Mouse (Mus musculus) embryo, embryonic 10 days (tissue): ENCODE data around the gene Fig4.
A peak's percentile ranks its signal among the peaks of the same experiment; 100 is the strongest.

Experiments used
- DNase-seq: peaks from one replicate; pipeline ENCODE4 v3.0.0-alpha.2; 2015; ENCODE audit warnings: low spot score

Gene Fig4

GRCm38 (mm10) chr10:41218897-41219296, 84.2 kb downstream of the Fig4 start:
- no peak for DNase-seq

GRCm38 (mm10) chr10:41214083-41214482, 89.0 kb downstream of the Fig4 start:
- DNase-seq, result no peak

GRCm38 (mm10) chr10:41209538-41209937, 93.5 kb downstream of the Fig4 start:
- no peak for DNase-seq

GRCm38 (mm10) chr10:41208860-41209377, 94.1 kb downstream of the Fig4 start:
- peak; percentile 58 for DNase-seq

DNA sequence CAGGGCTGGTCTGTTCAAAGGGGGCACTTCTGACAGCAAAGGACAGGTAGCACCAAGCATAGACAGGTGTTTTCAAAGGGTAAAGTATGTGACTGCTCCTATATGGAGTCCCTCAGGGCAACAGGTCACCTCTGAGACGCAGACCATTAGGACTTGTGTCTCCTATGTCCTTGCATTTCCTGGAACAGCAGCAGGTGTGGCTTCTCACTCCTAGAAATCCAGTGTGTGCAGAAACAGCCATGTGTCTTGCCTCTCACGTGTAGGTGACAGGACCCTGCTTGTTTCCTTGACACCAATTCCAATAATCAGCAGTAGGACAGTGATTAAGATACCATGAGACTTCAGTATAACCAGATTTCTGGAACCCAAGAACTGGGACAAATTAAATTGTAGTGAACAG, 97.4 kb downstream of the Fig4 start:
- DNase-seq, result no peak

DNA sequence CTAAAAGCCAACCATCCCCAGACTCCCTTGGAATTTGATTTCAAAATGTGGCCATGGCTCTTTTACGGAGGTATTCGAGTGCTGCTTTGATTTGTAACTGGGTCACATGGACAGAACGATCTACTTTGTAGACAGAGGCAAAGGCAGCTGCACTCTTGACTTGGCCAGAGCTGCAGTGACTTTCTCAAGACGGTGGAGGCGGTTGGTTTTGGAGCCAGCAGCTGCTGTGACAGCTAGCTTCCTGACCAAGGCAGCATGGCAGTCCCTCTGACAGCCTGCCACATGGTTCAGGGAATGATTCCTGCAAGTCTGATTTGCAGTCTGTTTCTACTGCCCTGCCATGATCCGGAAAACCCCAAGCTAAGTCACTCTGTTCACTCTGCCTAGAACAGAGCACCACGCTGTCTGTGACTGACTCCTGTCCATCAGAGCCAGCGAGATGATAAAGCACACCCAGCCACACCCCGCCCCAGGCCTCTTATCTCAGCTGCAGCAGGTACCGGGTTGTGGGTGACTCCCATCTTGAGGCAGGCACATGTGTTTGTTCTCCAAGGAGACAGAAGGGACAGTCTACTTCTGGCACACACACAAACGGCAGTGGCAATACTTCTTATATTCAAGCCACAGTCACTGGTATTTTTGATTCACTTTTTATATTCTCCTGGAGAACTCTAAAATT, 98.3 kb downstream of the Fig4 start:
- no peak for DNase-seq

- DNase-seq, result no peak
Observed at GRCm38 (mm10) chr10:41204191-41204590, 98.9 kb downstream of the Fig4 start.

DNA sequence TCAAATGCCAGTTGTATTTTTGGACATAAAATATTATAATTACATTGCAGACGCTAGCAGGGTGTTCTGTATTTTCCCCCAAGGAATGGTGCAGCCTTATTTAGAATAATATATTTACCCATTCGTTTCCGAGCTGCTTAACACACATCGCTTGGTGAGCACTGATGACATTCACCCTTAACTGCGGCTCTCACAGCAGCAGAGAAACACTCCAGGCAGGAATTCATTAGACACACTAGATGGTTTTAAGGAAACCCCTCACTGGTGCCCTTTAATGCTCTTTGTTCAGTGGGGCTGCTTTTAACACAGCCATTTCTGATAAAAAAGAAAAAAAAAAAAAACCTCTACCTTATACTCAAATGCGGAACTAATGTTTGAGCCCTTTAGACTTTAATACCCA, 104.3 kb downstream of the Fig4 start:
- no peak for DNase-seq

DNA sequence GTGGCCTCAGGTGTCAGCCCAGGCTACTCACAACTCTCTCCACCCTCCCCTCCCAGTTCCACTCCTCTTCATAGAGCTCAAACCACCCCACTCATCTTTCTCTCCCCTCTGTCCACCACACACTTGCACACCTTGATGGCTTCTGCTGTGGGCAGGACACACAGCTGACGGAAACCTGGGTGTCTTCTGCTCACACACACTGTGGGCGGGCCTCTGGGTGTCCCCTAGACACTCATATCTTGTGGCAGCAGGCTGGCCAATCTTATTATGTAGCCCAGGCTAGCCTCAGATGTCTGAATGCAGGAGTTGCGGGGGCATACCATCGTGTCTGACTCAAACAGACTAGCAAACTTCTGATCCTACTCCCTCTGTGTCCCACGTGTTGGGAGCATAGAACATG, 105.3 kb downstream of the Fig4 start:
- DNase-seq, result no peak

- no peak for DNase-seq
Observed at GRCm38 (mm10) chr10:41196295-41196694, 106.8 kb downstream of the Fig4 start.

GRCm38 (mm10) chr10:41189392-41189791, 113.7 kb downstream of the Fig4 start:
- DNase-seq, result no peak

GRCm38 (mm10) chr10:41183975-41184374, 119.1 kb downstream of the Fig4 start:
- no peak for DNase-seq

DNA sequence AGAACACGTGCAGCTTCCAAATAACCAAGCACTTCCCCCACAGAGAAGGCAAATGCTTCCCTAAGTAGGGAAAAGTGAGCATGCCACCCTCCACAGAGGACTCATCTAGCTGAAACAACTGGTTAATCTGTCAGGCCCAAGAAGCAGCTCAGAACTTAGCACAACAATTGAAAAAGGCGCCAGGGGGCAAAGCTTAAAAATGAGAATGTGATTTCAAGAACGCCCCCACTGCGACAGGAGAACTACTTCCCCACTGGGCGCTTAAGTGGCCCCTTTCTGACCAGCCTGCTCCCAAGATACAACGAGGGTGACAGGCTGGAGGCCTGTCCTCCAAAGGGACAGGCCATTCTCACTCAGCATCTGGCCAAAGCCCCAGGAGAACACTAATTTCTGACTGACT, 120.4 kb downstream of the Fig4 start:
- DNase-seq, result no peak

DNA sequence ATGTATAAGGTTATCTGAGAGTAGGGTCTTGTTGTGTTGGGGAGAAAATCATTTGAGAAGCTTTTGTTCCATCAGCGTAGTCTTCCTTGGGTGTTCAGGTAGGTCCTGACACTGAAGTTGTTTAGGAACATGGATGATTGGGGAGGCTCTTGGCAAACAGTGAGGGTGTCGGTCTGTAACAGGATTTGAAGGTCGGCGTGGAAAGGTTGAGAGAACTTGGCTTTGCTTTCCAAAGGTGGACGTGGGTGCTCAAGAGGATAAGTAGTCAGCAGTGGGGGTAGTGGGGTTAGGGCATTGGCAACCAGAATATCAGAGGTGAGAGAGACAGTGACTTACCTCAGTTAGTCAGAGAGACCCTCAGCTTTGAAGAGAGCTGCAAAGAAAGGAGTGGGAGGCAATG, 136.9 kb downstream of the Fig4 start:
- DNase-seq, result no peak

DNA sequence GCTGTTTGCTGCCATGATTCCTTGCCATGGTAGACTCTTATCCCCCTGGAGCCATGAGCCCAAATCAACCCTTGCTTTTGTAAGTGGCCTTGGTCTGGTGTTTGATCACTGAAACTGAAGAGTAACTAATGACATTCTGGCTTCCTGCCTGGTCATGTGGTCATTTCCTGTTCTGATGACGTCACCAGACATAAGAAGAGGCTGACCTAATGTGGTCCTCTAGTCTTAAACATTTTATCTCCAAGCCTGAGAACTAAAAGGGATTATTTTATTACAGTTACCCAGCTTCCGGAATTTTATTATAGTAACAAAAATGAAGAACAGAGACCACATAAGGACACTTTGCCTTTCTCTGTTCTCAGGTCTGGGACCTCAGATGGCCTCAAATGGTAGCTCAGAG, 140.0 kb downstream of the Fig4 start:
- DNase-seq, result no peak

DNA sequence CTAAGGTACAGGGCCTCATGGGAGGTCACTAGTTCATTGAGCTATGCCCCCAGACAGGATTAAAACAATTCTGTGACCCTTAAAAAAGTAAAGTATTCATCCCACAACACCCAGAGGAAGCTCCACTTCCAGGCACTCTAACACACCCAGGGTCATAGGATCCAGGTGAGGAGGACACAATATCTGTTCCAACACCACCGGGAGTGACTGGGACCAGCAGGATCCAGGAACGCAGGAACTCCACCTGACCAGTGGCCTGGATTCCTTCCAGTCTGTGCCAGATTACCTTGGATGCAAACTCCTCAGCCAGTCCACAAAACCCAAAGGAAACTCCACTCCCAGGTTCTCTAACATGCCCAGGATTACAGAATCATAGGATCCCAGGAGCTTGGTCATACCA, 145.8 kb downstream of the Fig4 start:
- DNase-seq, result no peak

DNA sequence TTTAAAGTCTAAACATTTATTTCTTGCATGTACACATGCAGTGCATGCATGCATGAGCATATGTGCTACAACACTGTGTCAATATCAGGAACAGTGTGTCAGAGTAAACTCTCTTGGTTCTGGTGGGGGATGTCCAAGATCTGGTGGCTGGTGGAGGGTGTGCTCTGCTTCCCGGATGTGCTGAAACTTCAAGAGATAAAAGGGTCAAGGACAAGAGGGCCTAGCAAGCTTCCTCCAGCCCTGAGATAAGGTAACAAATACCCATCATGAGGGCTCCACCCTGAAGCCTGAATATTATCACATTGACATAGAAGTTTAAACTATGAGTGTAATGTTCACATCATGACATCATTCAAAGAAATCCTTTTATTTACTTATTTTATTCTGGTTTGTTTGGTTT, 146.4 kb downstream of the Fig4 start:
- no peak for DNase-seq

GRCm38 (mm10) chr10:41153229-41153750, 149.8 kb downstream of the Fig4 start:
- no peak for DNase-seq

DNA sequence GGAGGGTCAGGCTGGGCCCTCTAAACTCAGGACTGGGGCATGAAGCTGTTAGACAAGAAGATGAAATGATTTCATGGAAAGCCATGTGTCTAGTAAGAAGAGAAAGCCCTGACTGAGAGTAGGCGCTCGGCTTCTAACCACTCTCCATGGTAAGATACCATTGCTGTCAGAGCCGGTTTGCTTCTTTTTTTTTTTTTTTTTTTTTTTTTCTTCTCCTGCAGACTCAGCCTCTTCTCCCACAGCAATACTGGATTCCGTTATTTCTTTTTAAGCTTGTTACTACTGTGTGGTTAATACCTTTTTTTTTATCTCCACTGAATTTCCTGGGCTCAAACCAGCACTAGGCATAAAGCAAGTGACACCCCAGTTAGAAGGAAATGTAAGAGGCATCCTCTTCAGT, 151.2 kb downstream of the Fig4 start:
- DNase-seq, result no peak

DNA sequence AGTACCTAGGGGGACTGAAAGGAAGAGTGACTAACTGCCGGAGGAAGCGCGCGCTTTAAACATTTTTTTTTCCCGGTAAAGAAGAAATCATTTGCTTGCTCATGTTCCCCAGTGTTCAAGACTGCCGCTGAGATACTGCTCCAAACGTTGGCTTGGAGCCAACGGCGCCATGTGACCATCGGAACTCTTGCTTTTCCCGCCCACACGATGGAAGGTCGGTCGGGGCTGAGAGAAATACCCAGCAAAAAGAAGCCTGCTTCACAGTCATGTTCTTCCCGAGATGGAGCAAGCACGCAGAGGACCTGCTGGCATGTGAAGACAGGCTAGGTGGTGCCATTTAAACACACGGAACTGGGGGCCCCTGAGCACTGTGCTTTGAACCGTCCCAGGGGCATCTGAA, 151.6 kb downstream of the Fig4 start:
- DNase-seq, result no peak

- no peak for DNase-seq
Observed at GRCm38 (mm10) chr10:41151021-41151420, 152.0 kb downstream of the Fig4 start.

GRCm38 (mm10) chr10:41150496-41150895, 152.6 kb downstream of the Fig4 start:
- DNase-seq, result no peak

GRCm38 (mm10) chr10:41149307-41149706, 153.8 kb downstream of the Fig4 start:
- no peak for DNase-seq

DNA sequence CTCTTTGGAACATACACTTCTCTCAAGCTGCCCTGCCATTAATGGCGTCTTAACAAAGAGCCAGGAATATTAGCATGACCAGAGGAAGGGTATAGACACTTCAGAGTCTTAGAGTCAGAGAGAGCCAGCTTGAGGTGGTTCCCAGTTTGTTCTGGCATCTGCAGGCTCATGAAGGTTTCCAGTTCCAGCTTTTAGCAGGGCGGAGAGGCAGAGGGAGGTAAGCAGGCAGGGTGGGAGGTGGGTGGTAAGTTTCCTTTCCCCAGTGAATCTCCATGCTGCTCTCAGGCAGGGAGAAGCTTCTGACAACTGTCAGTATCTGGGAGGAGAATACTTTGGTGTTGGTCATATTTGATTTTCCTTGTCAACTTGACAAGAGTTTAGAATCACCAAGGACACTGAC, 156.9 kb downstream of the Fig4 start:
- DNase-seq, result no peak
